Mouse (Mus musculus): Measurements from ENCODE around the gene Sept9.

DNA sequence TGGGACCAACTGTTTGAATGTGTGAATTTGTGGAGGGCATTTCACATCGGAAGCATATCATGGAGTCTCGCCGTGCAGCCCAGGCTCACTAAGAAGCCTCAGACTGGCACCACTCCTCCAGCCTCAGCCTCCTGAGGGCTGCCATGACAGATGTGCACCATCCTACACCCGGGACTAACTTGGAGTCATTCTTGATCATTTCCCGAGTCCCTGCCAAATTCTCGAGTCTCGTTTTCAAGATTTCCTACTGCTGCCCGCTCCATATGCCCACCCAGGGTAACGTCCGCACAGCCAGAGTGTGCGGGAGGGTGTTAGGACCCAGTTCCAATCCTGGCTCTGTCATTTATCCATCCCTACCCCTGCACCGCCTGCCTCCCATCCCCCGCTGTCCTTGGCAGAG lies 53.4 kb downstream of the Sept9 start:
- TF ChIP-seq CTCF (IDR thresholded peaks at IDR 0.05; ENCODE audit: low read depth): no peak
- TF ChIP-seq EP300 (IDR thresholded peaks at IDR 0.05; ENCODE audit: low read depth): no peak
